Mouse (Mus musculus) kidney, adult 8-10 months (tissue): ENCODE data around the gene BC051665.

Experiments used
- DNase-seq, 2 experiments: peaks; one replicate each; pipeline ENCODE4 v3.0.0; 2022

The BC051665 gene

GRCm38 (mm10) chr13:60786264-60786663, at the start of gene BC051665:
TSS of gene BC051665 (minus strand) at chr13:60786364.
- no peak for DNase-seq

- DNase-seq, result peak in 1 of 2 experiments; percentile 8
These were observed 39.9 kb upstream of the BC051665 start for GRCm38 (mm10) chr13:60826052-60826451.

GRCm38 (mm10) chr13:60820486-60821175, 34.5 kb upstream of the BC051665 start:
- DNase-seq, result no peak

- peak; percentile 5 to 26 for DNase-seq
These were observed 33.3 kb upstream of the BC051665 start for GRCm38 (mm10) chr13:60819469-60819868.

GRCm38 (mm10) chr13:60813722-60814121, 27.6 kb upstream of the BC051665 start:
- no peak for DNase-seq

GRCm38 (mm10) chr13:60812768-60813167, 26.6 kb upstream of the BC051665 start:
- DNase-seq, result no peak

- no peak for DNase-seq
These were observed 23.5 kb upstream of the BC051665 start for GRCm38 (mm10) chr13:60809690-60810089.

- no peak for DNase-seq
These were observed 16.6 kb upstream of the BC051665 start, which contains the start of gene Ctsll3 for GRCm38 (mm10) chr13:60802749-60803148. TSS of gene Ctsll3 (minus strand) at chr13:60802849.

GRCm38 (mm10) chr13:60789466-60789865, 3.3 kb upstream of the BC051665 start:
- DNase-seq, result no peak

- DNase-seq, result no peak
These were observed 2.9 kb downstream of the BC051665 start for GRCm38 (mm10) chr13:60783301-60783700.

GRCm38 (mm10) chr13:60780534-60780933, 5.6 kb downstream of the BC051665 start:
- DNase-seq, result no peak

GRCm38 (mm10) chr13:60761161-60761560, 25.0 kb downstream of the BC051665 start:
- no peak for DNase-seq

GRCm38 (mm10) chr13:60760392-60760791, 25.8 kb downstream of the BC051665 start:
- DNase-seq, result no peak

GRCm38 (mm10) chr13:60759136-60759535, 27.0 kb downstream of the BC051665 start:
- DNase-seq, result peak in 1 of 2 experiments; percentile 54

GRCm38 (mm10) chr13:60757292-60757691, 28.9 kb downstream of the BC051665 start:
- no peak for DNase-seq

GRCm38 (mm10) chr13:60755251-60755650, 30.9 kb downstream of the BC051665 start:
- DNase-seq, result no peak

- DNase-seq, result no peak
These were observed 32.9 kb downstream of the BC051665 start for GRCm38 (mm10) chr13:60753216-60753615.

- no peak for DNase-seq
These were observed 35.2 kb downstream of the BC051665 start for GRCm38 (mm10) chr13:60750930-60751329.

- no peak for DNase-seq
These were observed 37.6 kb downstream of the BC051665 start for GRCm38 (mm10) chr13:60748556-60748955.

- no peak for DNase-seq
These were observed 39.0 kb downstream of the BC051665 start for GRCm38 (mm10) chr13:60747201-60747600.

GRCm38 (mm10) chr13:60746271-60746670, 39.9 kb downstream of the BC051665 start:
- DNase-seq, result no peak

- DNase-seq, result no peak
These were observed 40.8 kb downstream of the BC051665 start for GRCm38 (mm10) chr13:60745358-60745757.

GRCm38 (mm10) chr13:60744736-60745135, 41.4 kb downstream of the BC051665 start:
- no peak for DNase-seq

- DNase-seq, result peak; percentile 60 to 86
These were observed 42.1 kb downstream of the BC051665 start for GRCm38 (mm10) chr13:60744078-60744460.
